Mouse (Mus musculus) adrenal gland, postnatal 10 days (tissue): ENCODE measurements around the gene Ercc1. TPM values are rescaled to one million over a fixed set of nuclear protein-coding genes. Genes with fewer than 3 reads are reported as not detected.

Experiments
- microRNA-seq: library from miRNA; unstranded; fragments of <30 nt; microRNA quantifications from one replicate; pipeline ENCODE4 v1.2.0, GENCODE M21; 2021
- total RNA-seq, 2 experiments: library from RNA; stranded (reverse); gene quantifications; 2 replicates each; pipeline ENCODE4 v1.2.3; 2021

Gene Ercc1
- total RNA-seq, 2 experiments from 2014 or later, result 37.1 to 41.3 TPM

Small RNA genes lying within 50 kb of the gene (microRNA-seq; reads per million reads assigned to microRNA genes)
- gene Mir343, result not detected

Other genes with a start within 250 kb of the Ercc1 start
- under 1 TPM; 0.21 to 0.24 TPM for gene Gm4969, start 226.4 kb upstream of the Ercc1 start, total RNA-seq
- 10 to 100 TPM; 10.7 to 11.1 TPM for gene Fbxo46, start 224.9 kb upstream of the Ercc1 start, total RNA-seq
- gene Qpctl, start 195.5 kb upstream of the Ercc1 start, total RNA-seq, result 10 to 100 TPM; 12.5 to 12.6 TPM
- gene Snrpd2, start 195.1 kb upstream of the Ercc1 start, total RNA-seq, result 10 to 100 TPM; 90.1 to 91.2 TPM
- gene Gipr, start 178.7 kb upstream of the Ercc1 start, total RNA-seq, result under 1 TPM; 0.75 to 0.94 TPM
- gene Eml2, start 168.4 kb upstream of the Ercc1 start, total RNA-seq, result 10 to 100 TPM; 37.7 to 41.0 TPM
- 1 to 10 TPM; 7.4 to 9.2 TPM for gene Gpr4, start 132.2 kb upstream of the Ercc1 start, total RNA-seq
- gene Opa3, start 116.4 kb upstream of the Ercc1 start, total RNA-seq, result 10 to 100 TPM; 26.5 to 26.6 TPM
- gene Vasp, start 73.0 kb upstream of the Ercc1 start, total RNA-seq, result 10 to 100 TPM; 73.9 to 77.2 TPM
- under 1 TPM in 1 of 2 experiments, not detected in 1; 0.30 TPM for gene Ppm1n, start 64.7 kb upstream of the Ercc1 start, total RNA-seq
- 10 to 100 TPM; 20.2 to 59.7 TPM for gene Rtn2, start 62.2 kb upstream of the Ercc1 start, total RNA-seq
- 10 to 100 TPM in 1 of 2 experiments, 1 to 10 TPM in 1; 1.2 to 12.9 TPM for gene Fosb, start 34.7 kb upstream of the Ercc1 start, total RNA-seq
- gene Cd3eap, start 14.7 kb downstream of the Ercc1 start, total RNA-seq, result 10 to 100 TPM; 11.5 to 11.7 TPM
- gene Ppp1r13l, start 15.0 kb downstream of the Ercc1 start, total RNA-seq, result 1 to 10 TPM; 5.0 to 6.0 TPM
- 10 to 100 TPM; 18.8 to 29.0 TPM for gene Ercc2, start 37.2 kb downstream of the Ercc1 start, total RNA-seq
- 1 to 10 TPM; 1.4 to 1.7 TPM for gene Klc3, start 59.3 kb downstream of the Ercc1 start, total RNA-seq
- gene Ckm, start 60.0 kb downstream of the Ercc1 start, total RNA-seq, result 100 to 1,000 TPM; 346 to 973 TPM
- 10 to 100 TPM; 35.0 to 37.1 TPM for gene Mark4, start 114.0 kb downstream of the Ercc1 start, total RNA-seq
- gene Exoc3l2, start 118.6 kb downstream of the Ercc1 start, total RNA-seq, result 10 to 100 TPM; 17.4 to 17.9 TPM
- 1 to 10 TPM; 5.2 to 5.4 TPM for gene Bloc1s3, start 163.6 kb downstream of the Ercc1 start, total RNA-seq
- gene Trappc6a, start 163.6 kb downstream of the Ercc1 start, total RNA-seq, result 10 to 100 TPM; 76.6 to 80.9 TPM
- under 1 TPM; 0.18 to 0.21 TPM for gene Nkpd1, start 173.1 kb downstream of the Ercc1 start, total RNA-seq
- gene Ppp1r37, start 218.3 kb downstream of the Ercc1 start, total RNA-seq, result 10 to 100 TPM; 59.2 to 60.8 TPM
- gene Zfp296, start 232.5 kb downstream of the Ercc1 start, total RNA-seq, result under 1 TPM; 0.55 to 0.60 TPM
- 10 to 100 TPM; 54.7 to 56.2 TPM for gene Gemin7, start 232.8 kb downstream of the Ercc1 start, total RNA-seq